Mouse (Mus musculus) adipocyte (in vitro differentiated cells): ENCODE measurements at regions not wholly inside any gene's neighbourhood (a gene's known extent, or its start where the extent isn't known, plus 50 kb on each side); places are given as distances from the start of the nearest gene placed in this dataset.

ENCODE experiments used
- DNase-seq: peaks from one replicate; pipeline ENCODE4 v3.0.0-alpha.2; 2016; ENCODE audit warnings: low spot score

- peak; percentile 63 for DNase-seq
Observed at GRCm38 (mm10) chr3:20590143-20590542, 223.2 kb upstream of the Agtr1b start.

- peak; percentile 34 for DNase-seq
Observed at GRCm38 (mm10) chr3:20551563-20551962, 184.6 kb upstream of the Agtr1b start.

GRCm38 (mm10) chr3:20543991-20544390, 177.0 kb upstream of the Agtr1b start:
- DNase-seq: no peak

GRCm38 (mm10) chr3:20538492-20539004, 171.6 kb upstream of the Agtr1b start:
- DNase-seq: no peak

GRCm38 (mm10) chr3:20520738-20521137, 153.8 kb upstream of the Agtr1b start:
- peak; percentile 52 for DNase-seq

GRCm38 (mm10) chr3:20509192-20509591, 142.2 kb upstream of the Agtr1b start:
- peak; percentile 56 for DNase-seq

- DNase-seq: no peak
Observed at GRCm38 (mm10) chr3:20505546-20505945, 138.6 kb upstream of the Agtr1b start.
